In the genomic region with DNA sequence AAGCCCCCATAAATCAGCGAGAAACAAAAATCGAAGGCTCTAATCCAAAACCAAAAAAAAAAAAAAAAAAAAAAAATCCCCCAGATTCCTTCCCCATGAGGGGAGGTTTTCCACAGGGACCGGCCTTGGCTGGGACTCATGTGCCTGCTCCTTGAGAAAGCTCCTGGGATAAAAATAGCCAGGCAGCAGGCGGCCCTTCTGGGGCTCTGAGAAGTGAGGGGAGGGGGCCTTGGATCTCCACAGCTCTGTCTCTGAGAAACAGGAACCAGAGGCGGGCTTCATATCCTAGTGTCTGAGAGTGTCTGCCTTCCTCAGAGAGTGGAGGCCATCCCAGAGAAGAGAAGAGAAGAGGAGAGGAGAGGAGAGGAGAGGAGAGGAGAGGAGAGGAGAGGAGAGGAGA, we compare ENCODE assay signal across 18 mouse cellular contexts. TPM values are rescaled to one million over a fixed set of nuclear protein-coding genes. Genes with fewer than 3 reads are reported as not detected.
DNase-seq lines count a peak whose midpoint lies in the region; ATAC-seq and TF ChIP-seq lines count a peak whose summit lies in the region.
"Had no signal": no experiment of that assay in that cellular context is flagged by ENCODE, and none has a peak within 500 bp of the region (broad histone marks: within the 10 kb centered on the region; RNA-seq: fewer than 3 reads in every experiment).

No protein-coding gene starts in this region.

- peak; percentile 15 to 31 for DNase-seq in heart, adult 9 months (ENCODE audit: low spot score in 2 of 2)
- DNase-seq in right cerebral cortex, postnatal 10 days (ENCODE audit: low spot score in 2 of 2): peak; percentile 74 to 85
- DNase-seq in right cerebral cortex, adult 2 months (ENCODE audit: low spot score in 2 of 2): no peak
- DNase-seq in heart, postnatal 4 days: peak; percentile 36
- DNase-seq in cerebellum, adult 2 months: no peak
- DNase-seq in thymus, postnatal 25 days: no peak
- DNase-seq: adrenal gland, postnatal 10 days; cerebellum, postnatal 10 days; embryo, embryonic 11 days; gastrocnemius, postnatal 14 days; retina, postnatal 1 day; thymus, adult 18-20 months had no signal

- H3K9ac ChIP-seq in heart, embryonic 12.5 days: no peak overlapping the region

- no peak overlapping the region for H3K27ac ChIP-seq in heart, embryonic 12.5 days (ENCODE audit: poor library complexity, severe bottlenecking)
- H3K27ac ChIP-seq in cerebellum, adult 2 months (ENCODE audit: insufficient read depth, low read length): no peak overlapping the region
- H3K27ac ChIP-seq: left cerebral cortex, adult 2 months had no signal

- H3K4me3 ChIP-seq in heart, embryonic 12.5 days: no peak overlapping the region
- H3K4me3 ChIP-seq in cerebellum, adult 2 months (replicated peaks; ENCODE audit: insufficient read depth, low read depth, low read length): no peak overlapping the region
- H3K4me3 ChIP-seq: left cerebral cortex, adult 2 months had no signal

- no peak for ATAC-seq in heart, embryonic 12.5 days (ENCODE audit: insufficient number of reproducible peaks, low FRiP score)
- ATAC-seq: CD4-positive, CD25-positive, alpha-beta regulatory T cell, adult 4 months had no signal

- no peak for TF ChIP-seq CTCF in cerebellum, adult 2 months (IDR thresholded peaks at IDR 0.05; ENCODE audit: borderline replicate concordance, insufficient read depth, low read depth, low read length)

- H3K36me3 ChIP-seq in heart, embryonic 12.5 days: no peaks in the 10 kb centered on the region

- H3K4me2 ChIP-seq in heart, embryonic 12.5 days: no peak overlapping the region
- H3K4me2 ChIP-seq: midbrain, embryonic 11.5 days had no signal

- H3K27me3 ChIP-seq in heart, embryonic 12.5 days (replicated peaks): peaks cover 4% of the 10 kb centered on the region; the same call in 1 of the 2 replicates
- no peaks in the 10 kb centered on the region for H3K27me3 ChIP-seq in cerebellum, adult 2 months (ENCODE audit: control insufficient read depth, insufficient read depth, low read length)

- H3K9me3 ChIP-seq in heart, embryonic 12.5 days (replicated peaks): no peaks in the 10 kb centered on the region

- 31% methylated on average over 5 of the region's 5 CpGs for WGBS in heart, embryonic 12.5 days
- WGBS in cerebellum, adult 2 months: 68% methylated on average over 5 of the region's 5 CpGs

- TF ChIP-seq POLR2A in cerebellum, adult 2 months (IDR thresholded peaks at IDR 0.05; ENCODE audit: borderline replicate concordance, insufficient read depth, low read length): no peak

- peaks cover 26% of the 10 kb centered on the region for H3K4me1 ChIP-seq in heart, embryonic 12.5 days (replicated peaks)
- no peaks in the 10 kb centered on the region for H3K4me1 ChIP-seq in cerebellum, adult 2 months (ENCODE audit: control insufficient read depth, insufficient read depth, low read length)

RNA-seq across cellular contexts. Expression of a gene that starts 8.0 kb away (rescaled TPM):
- not detected in 2 replicates for polyA plus RNA-seq in heart, embryonic 12.5 days (2016; fragmentation: Nextera tagmentation; extraction: Ambion mirVana)
- total RNA-seq in heart, postnatal 4 days (2021): not detected
- 0.72 and 1.1 TPM in 2 replicates for polyA plus RNA-seq in cerebellum, adult 2 months (2012; rRNA removed)
- total RNA-seq: gastrocnemius, postnatal 14 days; liver, adult 2 months had no signal
- polyA plus RNA-seq: CD4-positive, CD25-positive, alpha-beta regulatory T cell, adult 4 months; kidney, embryonic 16.5 days; liver, adult 2 months had no signal

RNA-seq across cellular contexts. Expression of a gene that starts 27.3 kb away (rescaled TPM):
- polyA plus RNA-seq in heart, embryonic 12.5 days (2016; fragmentation: Nextera tagmentation; extraction: Ambion mirVana): 6.2 and 6.6 TPM in 2 replicates
- total RNA-seq in heart, postnatal 4 days (2021): 10 to 100 TPM; 10.2 to 10.6 TPM
- 10.6 and 12.8 TPM in 2 replicates for polyA plus RNA-seq in cerebellum, adult 2 months (2012; rRNA removed)

RNA-seq across cellular contexts. Expression of a gene that starts 54.6 kb away (rescaled TPM):
- 79.8 and 87.2 TPM in 2 replicates for polyA plus RNA-seq in heart, embryonic 12.5 days (2016; fragmentation: Nextera tagmentation; extraction: Ambion mirVana)
- 10 to 100 TPM; 60.2 to 61.4 TPM for total RNA-seq in heart, postnatal 4 days (2021)
- polyA plus RNA-seq in cerebellum, adult 2 months (2012; rRNA removed): 40.1 and 42.3 TPM in 2 replicates

Comparison
In these comparisons a context has a peak if more than half of its experiments do, and no peak if none do; other contexts are left out.
1. DNase-seq: peak in heart, adult 9 months (2 of 2), right cerebral cortex, postnatal 10 days (2 of 2) and heart, postnatal 4 days (single experiment); none in right cerebral cortex, adult 2 months (0 of 2), cerebellum, adult 2 months (0 of 2) and thymus, postnatal 25 days (single experiment).